Mouse (Mus musculus) ES-E14 (cell line): ENCODE data around the gene Rbfox2.

Source experiments
- MAFK ChIP-seq: IDR thresholded peaks from 2 replicates; pipeline ENCODE4 v1.6.1; 2014; ENCODE audit warnings: mild to moderate bottlenecking, low read depth, low read length, inconsistent platforms; ENCODE audit not compliant: insufficient read depth
- ZC3H11A ChIP-seq: IDR thresholded peaks from 2 replicates; pipeline ENCODE4 v1.6.1; 2012; ENCODE audit warnings: low read depth, mild to moderate bottlenecking, inconsistent platforms, low read length, borderline replicate concordance
- ZNF384 ChIP-seq: IDR thresholded peaks from 2 replicates; pipeline ENCODE4 v1.6.1; 2012; ENCODE audit warnings: low read depth, low read length, inconsistent platforms

- TF ChIP-seq ZNF384: no peak
- no peak for TF ChIP-seq ZC3H11A
- no peak for TF ChIP-seq MAFK
Measured at GRCm38 (mm10) chr15:77275572-77275971, 31.2 kb downstream of the Rbfox2 start.
